Mouse (Mus musculus) naive thymus-derived CD4-positive, alpha-beta T cell, adult 2 months (primary cell): ENCODE data around the gene Dqx1.
A peak's percentile ranks its signal among the peaks of the same experiment; 100 is the strongest.

Experiments used
- DNase-seq: peaks from one replicate; pipeline ENCODE4 v3.0.0-alpha.2; 2011; ENCODE audit warnings: low read depth

The Dqx1 gene

GRCm38 (mm10) chr6:83057790-83058189 is at the start of gene Dqx1:
Gene Dqx1, plus strand, starts transcription at chr6:83057844.
- DNase-seq, result no peak

- no peak for DNase-seq
These were observed 49.0 kb upstream of the Dqx1 start for GRCm38 (mm10) chr6:83008659-83009058.

DNA sequence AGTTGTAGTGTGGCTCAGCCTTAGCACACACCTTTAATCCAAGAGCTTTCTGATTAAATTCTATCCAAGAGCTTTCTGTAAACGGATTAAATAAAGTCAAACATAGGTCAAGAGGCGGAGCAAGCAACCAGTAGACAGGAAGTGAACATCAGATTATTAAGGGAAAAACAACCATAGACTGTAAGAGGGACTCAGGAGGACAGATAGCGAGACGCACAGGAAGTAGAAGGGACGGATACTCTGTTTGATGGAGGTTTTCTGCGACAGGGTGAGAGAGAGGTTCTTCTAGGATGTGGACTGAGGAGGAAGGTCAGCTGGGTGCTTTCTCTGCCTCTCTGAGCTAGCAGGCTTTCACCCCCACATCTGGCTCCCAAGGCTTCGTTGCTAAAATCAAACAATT is 47.6 kb upstream of the Dqx1 start:
- peak; percentile 52 for DNase-seq

DNA sequence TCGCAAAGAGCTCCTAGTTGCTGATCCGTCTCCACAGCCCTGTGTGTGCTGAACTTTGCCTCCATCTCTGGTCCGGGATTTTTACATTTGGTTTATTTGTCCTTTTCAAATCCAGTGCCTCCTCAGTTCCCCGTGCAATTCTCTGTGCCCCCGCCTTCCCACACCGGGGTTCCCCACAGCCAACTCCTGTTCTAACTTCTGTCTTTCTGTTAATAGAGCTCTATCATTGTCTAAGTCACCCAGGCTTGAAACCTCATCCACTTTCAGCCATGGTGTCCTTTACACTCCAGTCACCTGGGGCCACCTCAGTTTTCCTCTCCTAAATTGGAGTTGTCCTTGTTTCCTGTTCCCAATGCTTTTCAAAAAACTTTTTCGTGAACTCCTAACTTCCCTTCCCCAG is 46.4 kb upstream of the Dqx1 start:
- DNase-seq, result no peak

DNA sequence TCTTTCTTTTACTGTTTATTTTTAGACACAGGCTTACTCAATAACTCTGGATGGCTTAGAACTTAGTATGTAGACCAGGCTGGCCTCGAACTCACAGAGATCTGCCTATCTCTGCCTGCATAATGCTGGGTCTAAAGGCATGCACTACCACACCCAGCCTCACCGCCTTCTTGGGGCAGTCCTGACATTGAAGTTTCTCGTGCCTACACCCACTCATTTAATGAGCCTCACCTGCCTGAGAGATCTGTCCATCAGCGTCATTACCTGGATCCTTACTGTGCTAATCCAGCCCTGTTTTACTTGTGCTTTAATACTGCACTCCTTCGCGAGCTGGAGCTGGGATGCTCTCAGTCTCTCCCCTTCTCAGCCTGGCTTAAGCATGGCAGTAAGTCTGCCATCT is 45.9 kb upstream of the Dqx1 start:
- DNase-seq, result no peak

- DNase-seq, result peak; percentile 56
These were observed 44.2 kb upstream of the Dqx1 start for GRCm38 (mm10) chr6:83013444-83013843.

DNA sequence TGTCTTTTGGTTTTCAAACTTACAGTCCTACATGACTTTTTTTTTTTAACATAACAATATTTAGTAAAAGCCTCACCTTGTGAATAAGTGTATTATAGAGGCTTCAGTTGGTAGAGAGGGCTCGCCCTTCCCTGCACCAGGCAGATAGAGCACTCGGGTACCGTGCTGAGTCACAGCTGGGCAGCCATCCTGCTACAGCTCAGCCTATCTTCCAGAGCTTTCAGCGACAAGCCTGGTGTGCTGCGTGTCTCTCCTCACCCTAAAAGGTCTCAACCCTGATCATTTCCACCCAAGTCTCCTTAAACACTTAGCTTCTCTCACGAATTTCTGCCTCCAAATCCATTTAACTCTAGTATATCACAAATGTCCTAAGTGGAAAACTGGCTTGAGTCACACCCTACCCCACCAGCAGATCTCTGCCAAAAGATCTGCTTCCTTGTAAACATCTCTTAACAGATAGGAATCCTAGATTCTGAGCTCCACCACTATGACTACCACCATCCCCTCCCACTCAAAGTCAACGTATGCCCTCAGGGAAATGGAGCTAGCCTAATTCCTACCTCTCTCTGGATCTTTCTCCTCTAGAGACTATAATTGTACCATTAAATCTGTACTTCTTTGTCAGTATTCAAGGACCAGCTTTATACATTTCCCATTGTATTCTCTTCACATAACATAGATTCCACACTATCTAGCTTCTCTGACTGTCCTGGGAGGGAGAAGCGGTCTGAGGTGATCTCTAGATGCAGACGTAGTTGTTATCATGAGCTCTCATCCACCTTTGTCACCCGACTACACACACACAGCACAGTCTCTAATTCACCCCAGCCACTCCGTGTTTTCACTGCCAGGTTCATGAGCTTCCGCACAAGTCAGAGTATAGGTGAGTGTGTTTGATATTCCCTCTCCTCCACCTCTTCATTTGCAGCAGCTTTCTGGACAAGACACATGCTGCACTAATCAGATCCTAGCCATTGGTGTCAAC is 42.9 kb upstream of the Dqx1 start:
- DNase-seq, result no peak

- DNase-seq, result no peak
These were observed 41.9 kb upstream of the Dqx1 start for GRCm38 (mm10) chr6:83015749-83016148.

GRCm38 (mm10) chr6:83017190-83017589 is 40.5 kb upstream of the Dqx1 start:
- DNase-seq, result no peak

DNA sequence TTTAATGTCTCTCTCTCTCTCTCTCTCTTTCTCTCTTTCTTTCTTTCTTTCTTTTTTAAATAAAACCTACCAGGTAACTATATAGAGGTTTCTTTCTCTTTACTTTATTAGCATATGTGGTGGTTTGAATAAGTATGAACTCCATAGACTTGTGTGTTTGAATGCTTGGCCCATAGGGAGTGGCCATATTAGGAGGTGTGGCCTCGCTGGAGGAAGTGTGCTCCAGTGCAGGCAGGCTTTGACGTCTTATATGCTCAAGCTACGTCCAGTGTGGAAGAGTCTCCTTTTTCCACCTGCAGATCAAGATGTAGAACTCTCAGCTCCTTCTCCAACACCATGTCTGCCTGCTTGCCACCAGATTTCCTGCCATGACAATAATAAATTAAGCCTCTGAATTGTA is 38.6 kb upstream of the Dqx1 start:
- DNase-seq, result no peak

DNA sequence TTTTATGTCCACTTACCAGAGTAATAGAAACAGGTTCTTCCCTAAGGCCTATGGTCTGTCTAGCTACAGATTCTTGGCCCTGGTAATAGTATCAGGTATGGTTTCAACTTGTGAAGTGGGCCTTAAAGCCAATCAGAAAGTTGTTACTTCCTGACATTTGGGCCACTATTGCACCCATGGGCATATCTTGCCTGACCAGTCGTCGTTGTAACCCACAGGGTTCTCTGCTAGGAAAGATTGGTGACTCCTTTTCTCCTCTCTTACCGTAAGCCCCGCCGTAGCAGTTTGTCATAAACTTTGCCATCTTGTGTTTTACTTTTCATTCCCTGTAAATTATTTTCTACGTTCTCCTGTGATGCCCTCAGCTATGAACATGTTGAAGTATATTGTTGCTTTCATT is 37.5 kb upstream of the Dqx1 start:
- no peak for DNase-seq

DNA sequence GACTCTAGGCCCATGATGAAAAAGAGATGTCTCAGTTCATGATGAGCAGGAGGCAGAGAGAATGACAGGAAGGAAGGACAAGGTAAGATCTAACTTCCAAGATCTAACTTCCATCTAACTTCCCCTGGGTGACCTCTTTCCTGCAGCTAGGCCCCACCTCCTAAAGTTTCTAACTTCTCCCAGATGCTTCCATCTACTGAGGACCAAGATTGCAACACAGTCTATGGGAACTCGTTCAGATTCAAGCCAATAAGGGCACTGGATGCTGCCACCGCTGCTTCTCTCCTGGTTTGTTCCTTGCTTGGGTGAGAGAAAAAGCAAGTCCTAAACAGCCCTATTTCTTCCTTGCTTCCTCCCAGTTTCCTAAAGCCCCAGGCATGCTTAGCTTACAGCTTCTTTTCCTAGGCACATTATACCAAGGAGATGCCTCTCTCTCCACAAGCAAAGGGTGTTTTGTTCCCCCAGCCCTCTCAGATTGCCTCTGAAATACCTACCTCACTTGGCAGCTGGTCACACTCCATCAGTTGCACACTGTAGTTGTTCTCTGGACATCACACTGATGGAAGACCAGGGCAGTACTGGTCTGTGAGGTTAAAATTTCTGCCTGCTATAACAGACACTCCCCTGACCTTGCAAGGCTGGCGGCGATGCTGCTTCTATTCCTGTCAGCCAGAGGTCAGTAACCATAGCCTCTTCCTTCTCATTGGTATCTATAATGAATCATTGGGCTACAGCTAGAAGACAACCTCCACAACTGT is 36.6 kb upstream of the Dqx1 start:
- DNase-seq, result no peak

DNA sequence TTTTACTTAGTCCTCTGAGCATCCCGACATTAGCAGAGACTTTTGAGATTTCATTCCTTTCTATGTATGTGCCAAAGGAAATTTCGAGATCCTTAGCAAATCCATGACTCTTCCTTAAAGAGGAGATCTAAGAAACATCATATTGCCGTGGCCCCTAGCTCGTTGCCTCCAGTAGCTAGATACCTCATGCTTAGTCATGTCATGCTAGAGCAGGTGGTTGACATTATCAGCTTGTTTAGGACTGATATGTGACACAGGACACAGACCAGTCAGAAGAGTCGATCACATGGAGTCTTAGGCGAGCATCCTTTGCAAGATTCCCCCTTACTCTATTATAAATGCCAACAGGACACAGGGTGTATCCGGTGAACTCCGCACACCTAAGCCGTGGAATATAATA is 34.6 kb upstream of the Dqx1 start:
- DNase-seq, result no peak

DNA sequence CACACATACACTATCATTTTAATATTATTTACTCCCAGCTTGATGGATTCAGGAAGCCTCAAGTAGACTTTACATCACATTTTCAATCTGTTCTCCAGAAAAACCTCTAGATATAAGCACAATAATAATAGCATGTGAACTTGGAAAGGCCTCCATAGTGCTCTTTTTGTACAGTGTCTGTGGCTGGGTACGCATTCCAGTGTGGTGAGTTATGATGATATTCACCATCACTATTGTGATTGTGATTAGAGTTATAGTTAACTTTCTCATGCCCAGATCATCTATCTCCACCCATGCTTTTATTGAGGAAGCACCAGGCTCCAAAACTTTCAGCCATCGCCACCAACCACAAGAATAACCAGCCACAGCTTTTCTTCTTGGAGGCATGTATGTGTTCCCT is 33.9 kb upstream of the Dqx1 start:
- no peak for DNase-seq

DNA sequence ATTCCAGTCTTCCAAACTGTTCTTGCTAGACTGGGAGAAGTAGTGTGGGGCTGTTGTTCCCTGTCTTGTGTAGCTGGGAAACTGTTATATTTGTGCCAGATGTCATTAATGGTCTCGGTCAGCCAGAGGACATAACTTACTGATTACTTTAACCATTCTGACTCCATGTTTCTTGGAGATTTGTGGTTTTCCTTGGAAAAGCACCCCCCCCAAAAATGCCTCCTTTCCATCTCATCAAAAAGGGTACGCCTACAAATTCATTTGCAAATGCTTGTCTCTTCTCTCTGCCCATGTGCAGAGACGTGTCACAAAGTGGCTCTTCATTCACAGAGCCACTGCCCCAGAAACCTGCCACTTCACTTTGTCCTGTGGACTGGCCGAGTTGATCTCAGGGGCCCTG is 33.2 kb upstream of the Dqx1 start:
- no peak for DNase-seq

DNA sequence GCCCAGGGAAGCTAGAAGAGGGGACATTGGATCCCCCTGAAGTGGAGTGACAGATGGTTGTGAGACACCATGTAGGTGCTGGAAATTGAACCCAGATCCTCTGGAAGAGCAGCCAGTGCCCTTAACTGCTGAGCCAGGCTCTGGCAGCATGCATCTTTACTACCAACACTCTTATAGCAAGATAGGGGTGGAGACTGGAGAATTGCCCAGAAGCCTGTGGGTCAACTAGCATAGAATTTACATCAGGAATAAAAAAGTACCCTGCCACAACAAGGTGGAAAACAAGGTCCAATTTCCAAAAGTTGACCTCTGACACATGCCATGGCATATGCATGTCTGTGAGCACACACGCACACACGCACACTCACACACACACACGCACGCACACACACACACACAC is 32.4 kb upstream of the Dqx1 start:
- DNase-seq, result no peak

GRCm38 (mm10) chr6:83027293-83027692 is 30.4 kb upstream of the Dqx1 start:
- DNase-seq, result no peak

- no peak for DNase-seq
These were observed 29.9 kb upstream of the Dqx1 start for GRCm38 (mm10) chr6:83027706-83028105.

GRCm38 (mm10) chr6:83029777-83030176 is 27.9 kb upstream of the Dqx1 start:
- DNase-seq, result no peak

DNA sequence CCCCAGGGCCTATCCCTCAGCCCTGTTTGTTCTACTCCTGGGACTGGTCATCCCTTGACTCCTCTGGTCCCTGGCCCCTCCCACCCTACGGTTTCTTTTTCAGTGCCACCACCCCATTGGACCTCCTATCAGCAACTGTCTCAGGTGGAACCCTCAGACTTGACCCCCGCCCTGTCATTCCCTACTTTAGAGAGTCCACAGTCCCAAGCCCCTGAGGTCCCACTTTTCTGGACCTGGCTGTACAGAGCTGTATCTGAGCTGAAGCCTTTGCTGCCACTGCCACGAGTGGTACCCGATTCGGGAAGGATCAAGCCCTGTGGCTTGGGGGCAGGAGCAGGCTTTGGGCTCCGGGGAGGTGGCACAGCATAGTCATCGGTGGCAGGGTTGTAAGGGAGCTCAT is 26.5 kb upstream of the Dqx1 start:
- no peak for DNase-seq

DNA sequence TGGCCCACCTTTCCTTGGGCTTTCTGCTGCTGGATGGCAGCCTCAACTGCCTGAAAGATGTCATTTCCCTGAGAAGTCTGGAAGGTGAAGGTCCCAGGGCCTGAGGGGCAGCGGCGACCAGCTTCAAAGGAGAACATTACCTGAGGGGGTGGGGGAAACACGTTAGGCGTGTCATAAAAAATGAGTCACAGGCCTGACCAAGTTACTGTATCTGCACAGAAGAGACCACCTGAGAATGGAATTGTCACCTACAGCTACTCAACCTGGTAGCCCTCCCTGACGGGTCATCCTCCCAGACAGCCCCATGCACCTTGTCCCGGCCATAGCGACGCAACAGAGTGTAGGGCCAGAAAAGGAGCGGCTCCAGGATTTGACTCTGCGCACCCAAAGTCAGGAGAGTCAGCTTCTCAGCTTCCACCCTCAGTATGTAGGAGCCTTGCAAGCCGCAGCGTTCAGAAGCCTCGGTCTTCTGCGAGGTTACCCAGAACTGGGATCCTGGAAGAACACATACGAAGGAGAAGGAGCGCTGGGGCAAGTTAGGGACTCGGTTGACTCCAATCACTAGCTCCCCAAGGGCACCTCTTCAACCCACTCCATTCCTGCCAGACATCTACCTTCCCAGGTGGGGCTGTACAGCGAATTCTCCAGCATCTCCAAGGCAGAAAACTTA is 25.6 kb upstream of the Dqx1 start:
- DNase-seq, result no peak

GRCm38 (mm10) chr6:83032769-83033191 is 24.9 kb upstream of the Dqx1 start:
- DNase-seq, result peak; percentile 60
